Mouse (Mus musculus): ENCODE measurements at regions not wholly inside any gene's neighbourhood (a gene's known extent, or its start where the extent isn't known, plus 50 kb on each side); places are given as distances from the start of the nearest gene placed in this dataset.

GRCm38 (mm10) chr1:16798292-16798691 is 705.2 kb upstream of the 4930444P10Rik start:
- TF ChIP-seq CTCF (IDR thresholded peaks at IDR 0.05; ENCODE audit: low read depth) = peak; percentile 75
- no peak for TF ChIP-seq EP300 (IDR thresholded peaks at IDR 0.05; ENCODE audit: low read depth)

Data from liver, postnatal 0 days (tissue).